Mouse (Mus musculus) activated CD4-positive, CD25-positive, alpha-beta regulatory T cell, adult 4 months (primary cell): Measurements from ENCODE around the gene Cntnap5a. TPM values are rescaled to one million over a fixed set of nuclear protein-coding genes. Genes with fewer than 3 reads are reported as not detected.

Source experiments
- ATAC-seq: one replicate; pipeline ENCODE4 v1.8.0; 2017
- polyA plus RNA-seq, 2 experiments: library from polyadenylated mRNA; unstranded; fragments of 100-300 nt; shearing (Covaris generic); gene quantifications; one replicate each; pipeline ENCODE4 v1.2.1; 2017

Cntnap5a gene
- under 1 TPM in 1 of 2 experiments, not detected in 1; 0.05 TPM for polyA plus RNA-seq

DNA sequence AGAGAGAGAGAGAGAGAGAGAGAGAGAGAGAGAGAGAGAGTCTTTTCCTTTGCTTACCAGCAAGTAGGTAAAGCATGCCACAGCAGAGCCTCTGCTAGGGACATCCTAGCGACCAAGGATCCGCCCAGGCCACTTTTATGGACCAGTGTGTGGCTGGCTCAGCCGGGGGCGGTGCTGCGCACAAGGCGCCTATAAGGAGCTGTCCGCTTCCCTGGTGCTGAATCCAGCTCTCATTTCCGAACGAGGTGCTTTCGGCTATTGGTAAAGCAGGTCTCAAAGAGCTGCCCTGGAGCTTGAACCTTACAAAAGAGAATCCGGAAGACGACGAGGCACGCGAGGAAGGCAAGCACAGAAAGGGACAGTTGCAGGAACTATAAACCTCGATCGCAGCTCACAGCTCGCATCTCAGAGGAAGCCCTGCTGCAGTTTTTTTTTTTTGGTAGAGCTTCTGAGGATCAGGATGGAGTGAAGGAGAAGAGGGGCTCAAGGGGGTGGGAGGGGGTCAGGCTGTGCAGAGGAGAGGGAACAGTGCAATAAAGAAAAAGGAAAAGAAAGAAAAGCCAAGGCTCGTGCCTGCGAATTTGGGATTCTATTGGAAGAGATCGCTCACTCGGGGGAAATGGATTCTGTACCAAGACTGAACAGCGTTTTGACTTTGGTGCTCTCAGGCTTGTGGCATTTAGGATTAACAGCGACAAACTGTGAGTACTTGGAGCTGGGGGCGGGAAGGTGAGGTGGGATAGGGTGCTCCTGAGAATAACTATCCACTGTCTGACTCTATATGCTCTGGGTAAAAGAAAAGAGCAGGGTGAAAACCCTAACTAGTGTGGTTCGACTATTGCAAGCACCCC, at the start of gene Cntnap5a:
TSS of gene Cntnap5a (plus strand) at position 239 of the 851 bp plus-strand sequence.
- ATAC-seq = no peak

- ATAC-seq = no peak
Measured at GRCm38 (mm10) chr1:115646921-115647320, 37.6 kb upstream of the Cntnap5a start.

DNA sequence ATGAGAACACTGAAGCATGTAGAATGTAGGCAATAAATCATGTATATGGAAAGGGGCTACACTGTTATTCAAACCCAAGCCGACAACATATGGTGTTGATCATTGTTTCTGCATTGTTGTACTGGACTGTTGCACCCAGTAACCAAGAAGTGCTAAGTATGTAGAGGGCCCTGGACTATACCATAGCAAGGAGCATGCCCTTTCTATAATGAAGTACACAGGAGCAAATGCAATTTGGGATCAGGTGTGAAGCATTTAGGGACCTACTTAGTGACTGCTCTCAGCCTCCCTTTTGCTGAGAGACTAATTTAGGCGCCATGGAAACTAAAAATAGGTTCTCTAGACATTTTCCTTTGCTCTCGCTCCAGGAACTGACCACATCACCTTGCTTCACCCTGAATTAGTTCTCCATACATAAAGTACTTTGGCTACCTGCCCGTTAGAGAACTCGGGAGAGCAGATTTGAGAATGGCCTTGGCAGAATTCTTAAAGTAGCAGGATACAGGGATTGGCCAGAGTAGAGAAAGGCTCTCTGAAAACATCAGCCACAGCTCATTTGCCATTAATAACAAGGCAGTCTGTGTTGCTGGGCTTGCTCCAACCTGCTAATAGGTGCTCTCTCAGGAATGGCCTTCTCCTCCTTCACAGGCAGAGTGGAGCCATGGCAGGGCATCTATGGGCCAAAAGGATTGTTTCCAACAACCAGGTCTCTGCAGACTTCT, 26.1 kb upstream of the Cntnap5a start:
- no peak for ATAC-seq

DNA sequence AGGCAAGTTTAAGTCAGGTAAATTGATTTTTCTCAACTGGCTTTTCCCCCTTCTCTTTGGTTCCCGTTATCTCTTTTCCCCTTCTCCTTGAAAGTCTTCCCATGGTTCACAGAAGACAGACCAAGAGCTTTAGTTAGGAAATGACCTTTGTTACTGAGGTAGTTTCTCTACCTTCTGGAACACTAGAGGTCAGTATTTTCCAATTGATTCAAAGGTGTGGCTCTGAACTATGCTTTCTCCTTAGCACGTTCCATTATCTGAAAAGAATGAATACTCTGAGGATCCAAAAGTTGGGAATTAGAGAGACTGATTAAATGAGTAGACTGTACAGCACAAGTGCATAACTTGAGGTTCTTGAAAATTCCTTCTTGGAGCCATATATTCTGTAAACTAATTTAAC, 1.9 kb downstream of the Cntnap5a start:
- no peak for ATAC-seq

DNA sequence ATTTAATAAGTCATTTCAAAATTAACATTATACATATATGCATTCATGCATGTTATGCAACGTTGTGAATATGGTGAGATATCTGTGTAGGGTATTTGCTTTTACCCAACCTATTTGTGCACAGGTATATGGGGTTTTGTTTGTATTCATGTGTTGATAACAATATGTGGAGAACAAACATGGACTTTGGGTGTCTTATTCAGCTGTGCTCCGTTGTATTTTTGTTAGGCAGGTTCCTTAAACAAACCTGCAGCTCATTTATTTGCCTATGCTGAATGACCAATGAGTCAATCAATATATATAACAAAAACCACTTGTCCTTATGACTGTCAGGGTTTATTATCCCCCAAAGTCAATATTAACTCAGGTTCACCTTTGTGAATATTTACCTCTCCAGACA, 15.2 kb downstream of the Cntnap5a start:
- ATAC-seq = no peak

- no peak for ATAC-seq
Measured at GRCm38 (mm10) chr1:115742556-115742955, 58.0 kb downstream of the Cntnap5a start.

GRCm38 (mm10) chr1:115745569-115745968, 61.0 kb downstream of the Cntnap5a start:
- ATAC-seq = no peak

DNA sequence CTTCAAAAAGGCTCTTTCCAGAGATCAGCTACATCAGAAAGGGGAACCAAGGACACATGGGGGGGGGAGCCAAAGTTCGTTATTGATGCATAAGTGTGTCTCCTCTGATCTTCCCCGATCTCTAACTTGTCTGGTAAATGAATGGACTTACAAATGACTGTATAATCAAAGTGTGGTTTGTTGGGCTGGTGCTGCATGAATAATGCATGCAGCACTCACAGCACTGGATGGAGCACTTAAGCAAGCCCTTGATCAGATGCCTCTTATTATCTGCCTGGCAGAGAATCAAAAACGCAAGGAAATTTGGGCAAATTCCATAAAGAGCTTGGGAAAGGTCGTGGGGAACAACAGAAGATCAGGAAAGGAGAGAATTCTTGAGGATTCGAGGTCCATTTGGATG, 100.2 kb downstream of the Cntnap5a start:
- no peak for ATAC-seq

- ATAC-seq = no peak
Measured at GRCm38 (mm10) chr1:115842591-115842990, 158.0 kb downstream of the Cntnap5a start.

- ATAC-seq = no peak
Measured at GRCm38 (mm10) chr1:115847605-115848004, 163.0 kb downstream of the Cntnap5a start.

DNA sequence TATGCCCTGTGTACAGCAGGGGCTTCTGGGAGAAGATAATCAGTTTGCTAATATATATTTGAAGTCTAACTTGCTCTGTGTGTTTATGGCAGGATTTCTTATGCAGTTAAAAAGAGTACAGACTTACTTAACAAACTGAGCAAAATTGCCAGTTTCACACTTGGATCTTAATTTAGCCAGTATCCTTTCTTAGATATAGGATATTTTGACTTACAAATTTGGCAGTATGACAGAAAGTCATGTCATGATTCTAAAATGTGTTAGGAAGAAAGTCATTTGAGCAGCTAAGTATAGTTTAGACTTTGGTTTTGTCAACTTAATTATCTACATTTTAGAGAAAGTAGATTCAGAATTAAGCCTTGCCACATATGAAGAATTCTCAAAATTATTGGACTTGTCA, 167.7 kb downstream of the Cntnap5a start:
- no peak for ATAC-seq

GRCm38 (mm10) chr1:115918396-115918795, 233.8 kb downstream of the Cntnap5a start:
- no peak for ATAC-seq

GRCm38 (mm10) chr1:115925953-115926665, 241.6 kb downstream of the Cntnap5a start:
- no peak for ATAC-seq

GRCm38 (mm10) chr1:115932045-115932444, 247.5 kb downstream of the Cntnap5a start:
- no peak for ATAC-seq

DNA sequence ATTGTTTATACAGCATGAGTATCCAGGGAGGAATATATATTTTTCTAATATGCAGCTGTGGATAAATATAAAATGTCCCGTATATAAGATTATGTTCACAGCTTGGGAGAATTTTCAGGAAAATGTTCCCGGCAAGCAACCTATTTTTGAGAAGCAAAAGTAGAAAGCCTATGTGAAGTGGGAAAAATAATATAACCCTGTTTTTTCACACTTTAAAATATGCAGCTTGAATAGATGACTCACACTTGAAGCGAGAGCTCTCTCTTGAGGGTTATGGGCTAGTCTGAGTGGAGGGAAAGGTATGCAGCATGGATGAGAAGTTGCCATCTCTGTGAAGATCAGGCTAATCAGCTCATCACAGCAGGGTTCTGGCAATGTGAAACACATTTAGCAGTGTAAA, 261.3 kb downstream of the Cntnap5a start:
- no peak for ATAC-seq

DNA sequence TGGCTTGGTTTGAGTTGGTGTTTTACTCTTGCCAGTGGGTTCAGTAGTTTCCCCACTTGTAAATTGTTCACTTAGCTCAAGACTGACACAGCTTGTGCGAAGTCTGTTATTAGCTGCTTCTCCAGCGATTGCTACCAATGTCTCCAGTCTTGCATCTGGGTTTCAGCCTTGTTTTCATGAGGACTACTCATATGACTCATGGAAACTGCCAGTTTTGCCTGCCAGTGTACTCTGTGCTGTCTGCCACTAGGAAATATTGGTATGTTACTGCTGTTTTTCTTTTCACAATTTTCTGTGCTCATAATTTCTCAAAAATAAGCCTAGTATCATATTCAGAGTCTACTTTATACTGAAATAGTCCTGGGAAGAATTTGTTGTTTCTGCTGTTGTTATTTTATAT, 272.0 kb downstream of the Cntnap5a start:
- ATAC-seq = no peak

GRCm38 (mm10) chr1:115964993-115965575, 280.5 kb downstream of the Cntnap5a start:
- ATAC-seq = no peak

DNA sequence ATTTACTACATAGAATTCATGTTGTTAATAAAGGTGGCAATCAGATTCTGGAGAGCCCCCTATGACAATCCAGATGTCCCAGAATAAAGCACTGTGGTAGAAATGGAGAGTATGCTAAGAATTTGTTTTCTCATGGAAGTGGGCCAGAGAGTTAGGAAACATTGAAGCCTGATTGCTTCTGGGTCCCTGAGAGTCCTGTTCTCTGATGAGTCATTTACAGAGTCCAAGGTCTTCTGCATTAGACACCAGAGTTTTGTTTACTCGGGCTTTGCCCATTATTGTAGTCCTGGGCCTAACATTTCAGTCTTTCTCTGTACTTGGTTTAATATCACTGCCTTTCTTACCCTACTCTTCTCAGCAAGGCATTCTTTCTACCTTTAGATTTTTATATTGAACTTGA, 305.6 kb downstream of the Cntnap5a start:
- ATAC-seq = no peak

GRCm38 (mm10) chr1:116015768-116016167, 331.2 kb downstream of the Cntnap5a start:
- no peak for ATAC-seq

- no peak for ATAC-seq
Measured at GRCm38 (mm10) chr1:116029653-116030052, 345.1 kb downstream of the Cntnap5a start.

DNA sequence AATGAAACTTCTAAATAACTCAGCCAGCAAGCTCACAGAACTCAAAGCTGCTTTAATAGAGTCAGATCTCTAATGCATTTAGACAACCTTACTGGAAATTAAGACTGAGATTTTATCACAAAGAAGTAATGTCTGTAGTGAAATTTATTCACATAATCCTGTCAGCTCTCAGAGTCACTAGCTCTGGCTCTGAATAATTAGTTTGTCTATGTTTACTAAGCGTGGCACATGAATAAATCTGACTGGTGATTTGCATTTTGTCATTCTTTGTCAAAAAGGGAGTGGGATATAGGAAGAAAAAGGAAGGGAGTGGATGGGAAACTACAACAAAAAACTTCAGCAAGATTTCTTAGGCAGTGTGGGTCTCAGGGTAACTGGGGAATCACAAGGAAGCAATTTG, 351.3 kb downstream of the Cntnap5a start:
- ATAC-seq = no peak

DNA sequence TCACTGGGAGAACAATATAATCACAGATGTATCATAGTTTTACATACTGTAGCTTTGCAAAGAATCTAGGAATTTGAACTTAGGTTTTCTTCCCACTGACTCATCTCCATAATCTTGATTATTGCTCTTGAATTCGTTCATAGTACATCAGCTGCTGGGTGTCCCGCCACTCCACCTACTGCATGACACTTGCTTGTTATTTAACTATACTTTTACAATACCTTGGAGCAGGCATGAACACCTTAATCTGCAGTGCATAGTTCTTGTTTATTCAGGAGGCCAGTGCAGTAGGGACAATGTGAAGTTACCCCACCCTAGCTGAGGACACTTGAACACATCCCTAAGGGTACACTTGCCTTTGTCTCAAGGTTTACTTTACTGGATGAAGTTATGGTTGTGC, 352.3 kb downstream of the Cntnap5a start:
- ATAC-seq = no peak

DNA sequence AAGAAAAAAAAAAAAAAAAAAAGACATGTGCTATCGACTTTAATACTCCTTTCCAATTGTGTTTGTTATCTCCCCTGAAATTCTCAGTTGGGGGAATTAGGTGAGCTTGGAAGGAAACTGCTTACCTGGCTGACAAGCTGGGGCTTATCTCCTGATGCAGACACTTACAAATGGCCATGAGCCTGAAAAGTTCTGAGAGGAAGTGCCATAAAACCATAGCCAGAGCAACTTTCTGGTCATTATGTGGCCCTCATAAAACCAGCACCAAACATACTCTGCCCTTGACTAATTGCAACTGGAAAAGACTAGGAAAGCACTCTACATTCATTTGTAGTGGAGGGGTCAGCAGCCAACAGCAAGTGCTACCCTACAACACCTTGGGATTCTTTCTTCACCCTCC, 359.5 kb downstream of the Cntnap5a start:
- no peak for ATAC-seq
